Mouse (Mus musculus) megakaryocyte, embryonic 14.5 days (primary cell): ENCODE results near the gene B4galnt3. TPM values are rescaled to one million over a fixed set of nuclear protein-coding genes. Genes with fewer than 3 reads are reported as not detected.
A peak's percentile ranks its signal among the peaks of the same experiment; 100 is the strongest.

Experiments used
- H3K27me3 ChIP-seq: replicated peaks from 2 replicates; pipeline ENCODE3; 2012; ENCODE audit warnings: inconsistent platforms
- H3K36me3 ChIP-seq: replicated peaks from 2 replicates; pipeline ENCODE3; 2012; ENCODE audit warnings: low read length, inconsistent platforms, mixed read lengths
- H3K4me1 ChIP-seq: 2 replicates; pipeline ENCODE4 v1.6.1; 2012; ENCODE audit warnings: inconsistent platforms
- H3K4me3 ChIP-seq: replicated peaks from 2 replicates; pipeline ENCODE3; 2012; ENCODE audit warnings: moderate library complexity, mild to moderate bottlenecking, inconsistent platforms
- H3K9me3 ChIP-seq: 2 replicates; pipeline ENCODE4 v1.6.1; 2012; ENCODE audit warnings: inconsistent platforms
- FLI1 ChIP-seq: IDR thresholded peaks from 2 replicates; pipeline ENCODE4 v1.6.1; 2012; ENCODE audit warnings: low read length, inconsistent platforms, mixed read lengths
- GATA1 ChIP-seq: IDR thresholded peaks from 3 replicates; pipeline ENCODE4 v1.6.1; 2012; ENCODE audit warnings: mixed read lengths, low read length, inconsistent platforms, borderline replicate concordance
- polyA plus RNA-seq: library from polyadenylated mRNA; stranded (reverse); fragments of >175 nt; gene quantifications from 2 replicates; pipeline ENCODE4 v1.2.3, GENCODE M21; 2012; ENCODE audit warnings: low replicate concordance; ENCODE audit not compliant: insufficient read depth

B4galnt3 gene
- polyA plus RNA-seq, 1 experiment, result 0.03 TPM

GRCm38 (mm10) chr6:120180492-120180891 lies 113.9 kb downstream of the B4galnt3 start:
- Histone ChIP-seq H3K27me3 (peaks cover 2% of the 10 kb centered on the region), H3K4me1 (peaks cover 22% of the 10 kb centered on the region), H3K36me3 (no peaks in the 10 kb centered on the region), H3K9me3 (no peaks in the 10 kb centered on the region; the same call in 1 of the 2 replicates), H3K4me3 (no peak overlapping the region)
- TF ChIP-seq GATA1 (no peak), FLI1 (no peak)

GRCm38 (mm10) chr6:120179756-120180206 lies 114.6 kb downstream of the B4galnt3 start:
- Histone ChIP-seq H3K36me3 (no peaks in the 10 kb centered on the region), H3K4me1 (peaks cover 27% of the 10 kb centered on the region), H3K27me3 (peaks cover 2% of the 10 kb centered on the region), H3K9me3 (no peaks in the 10 kb centered on the region; the same call in 1 of the 2 replicates), H3K4me3 (no peak overlapping the region)
- no peak for TF ChIP-seq FLI1
- TF ChIP-seq GATA1, result no peak

GRCm38 (mm10) chr6:120179044-120179755 lies 115.2 kb downstream of the B4galnt3 start:
- Histone ChIP-seq H3K9me3 (no peaks in the 10 kb centered on the region), H3K4me3 (no peak overlapping the region), H3K36me3 (no peaks in the 10 kb centered on the region), H3K4me1 (peaks cover 33% of the 10 kb centered on the region), H3K27me3 (peaks cover 2% of the 10 kb centered on the region)
- no peak for TF ChIP-seq FLI1
- no peak for TF ChIP-seq GATA1

- peaks cover 44% of the 10 kb centered on the region for H3K4me1 ChIP-seq
- H3K36me3 ChIP-seq, result no peaks in the 10 kb centered on the region
- no peak for TF ChIP-seq GATA1
- TF ChIP-seq FLI1, result no peak
- no peak overlapping the region for H3K4me3 ChIP-seq
- H3K9me3 ChIP-seq, result no peaks in the 10 kb centered on the region
- peaks cover 10% of the 10 kb centered on the region for H3K27me3 ChIP-seq
Observed at GRCm38 (mm10) chr6:120175650-120176049, 118.7 kb downstream of the B4galnt3 start.

GRCm38 (mm10) chr6:120174602-120175115 lies 119.7 kb downstream of the B4galnt3 start:
- Histone ChIP-seq H3K4me3 (peak overlapping the region; percentile 79), H3K9me3 (no peaks in the 10 kb centered on the region), H3K27me3 (peaks cover 17% of the 10 kb centered on the region), H3K4me1 (peaks cover 41% of the 10 kb centered on the region), H3K36me3 (no peaks in the 10 kb centered on the region)
- TF ChIP-seq GATA1, result no peak
- TF ChIP-seq FLI1, result no peak

GRCm38 (mm10) chr6:120174028-120174601 lies 120.2 kb downstream of the B4galnt3 start:
- peaks cover 21% of the 10 kb centered on the region for H3K27me3 ChIP-seq
- peaks cover 36% of the 10 kb centered on the region for H3K4me1 ChIP-seq
- no peaks in the 10 kb centered on the region for H3K9me3 ChIP-seq
- TF ChIP-seq FLI1 (no peak), GATA1 (no peak)
- peak overlapping the region; percentile 65 for H3K4me3 ChIP-seq
- H3K36me3 ChIP-seq, result no peaks in the 10 kb centered on the region

GRCm38 (mm10) chr6:120172294-120173017 lies 121.9 kb downstream of the B4galnt3 start:
- no peak overlapping the region for H3K4me3 ChIP-seq
- TF ChIP-seq GATA1 (no peak), FLI1 (no peak)
- H3K27me3 ChIP-seq, result peaks cover 29% of the 10 kb centered on the region
- peaks cover 42% of the 10 kb centered on the region for H3K4me1 ChIP-seq
- H3K9me3 ChIP-seq, result no peaks in the 10 kb centered on the region
- no peaks in the 10 kb centered on the region for H3K36me3 ChIP-seq

- TF ChIP-seq GATA1 (no peak), FLI1 (no peak)
- Histone ChIP-seq H3K9me3 (no peaks in the 10 kb centered on the region), H3K4me3 (no peak overlapping the region), H3K27me3 (peaks cover 40% of the 10 kb centered on the region), H3K4me1 (peaks cover 20% of the 10 kb centered on the region), H3K36me3 (no peaks in the 10 kb centered on the region)
Observed at GRCm38 (mm10) chr6:120167574-120167973, 126.8 kb downstream of the B4galnt3 start.

GRCm38 (mm10) chr6:120164765-120165164 lies 129.6 kb downstream of the B4galnt3 start:
- Histone ChIP-seq H3K27me3 (peaks cover 25% of the 10 kb centered on the region), H3K36me3 (no peaks in the 10 kb centered on the region), H3K4me1 (peaks cover 17% of the 10 kb centered on the region), H3K4me3 (no peak overlapping the region), H3K9me3 (no peaks in the 10 kb centered on the region)
- TF ChIP-seq GATA1 (no peak), FLI1 (no peak)
